Mouse (Mus musculus) left cerebral cortex, postnatal 36 days (tissue): ENCODE results near the gene Ptpn6. TPM values are rescaled to one million over a fixed set of nuclear protein-coding genes. Genes with fewer than 3 reads are reported as not detected.
A peak's percentile ranks its signal among the peaks of the same experiment; 100 is the strongest.

Experiments
- DNase-seq, 2 experiments: peaks; one replicate each; pipeline ENCODE4 v3.0.0; 2021 to 2022; ENCODE audit warnings: low spot score in 2 of 2, mixed read lengths in 1 of 2
- intact Hi-C: fragments of 180-260 bp; cut with DNase I; formaldehyde crosslinking; loops from one replicate; pipeline ENCODE4 v1.15.1; 2025
- total RNA-seq, 2 experiments: library from RNA; stranded (reverse); gene quantifications; 2 replicates each; pipeline ENCODE4 v1.2.3; 2021

The Ptpn6 gene
- total RNA-seq, 2 experiments from 2014 or later: 3.7 to 6.6 TPM

DNA sequence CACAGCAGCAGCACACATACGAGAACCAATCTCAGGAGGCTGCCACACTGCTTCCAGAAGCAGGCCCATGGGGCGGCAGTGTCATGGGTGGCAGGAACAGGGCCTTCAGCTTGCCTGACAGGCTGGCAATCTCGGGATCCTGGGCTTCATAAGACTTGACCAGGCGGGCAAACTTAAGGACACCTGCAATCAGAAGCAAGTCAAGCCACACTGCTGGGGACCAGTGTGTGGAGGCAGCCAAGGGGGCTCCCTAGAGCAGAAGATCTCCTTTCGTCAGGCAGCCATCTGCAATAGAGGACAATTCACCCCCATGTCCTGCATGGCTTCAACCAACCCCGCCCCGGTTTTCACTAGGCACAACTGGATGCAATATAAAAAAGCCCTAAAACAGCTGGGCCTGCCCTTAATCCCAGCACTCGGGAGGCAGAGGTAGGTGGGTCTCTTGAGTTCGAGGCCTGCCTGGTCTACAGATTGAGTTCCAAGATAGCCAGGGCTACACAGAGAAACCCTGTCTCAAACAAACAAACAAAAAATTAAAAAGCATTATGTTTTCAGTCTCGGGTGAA is 800 bp upstream of the Ptpn6 start:
- DNase-seq: no peak

DNA sequence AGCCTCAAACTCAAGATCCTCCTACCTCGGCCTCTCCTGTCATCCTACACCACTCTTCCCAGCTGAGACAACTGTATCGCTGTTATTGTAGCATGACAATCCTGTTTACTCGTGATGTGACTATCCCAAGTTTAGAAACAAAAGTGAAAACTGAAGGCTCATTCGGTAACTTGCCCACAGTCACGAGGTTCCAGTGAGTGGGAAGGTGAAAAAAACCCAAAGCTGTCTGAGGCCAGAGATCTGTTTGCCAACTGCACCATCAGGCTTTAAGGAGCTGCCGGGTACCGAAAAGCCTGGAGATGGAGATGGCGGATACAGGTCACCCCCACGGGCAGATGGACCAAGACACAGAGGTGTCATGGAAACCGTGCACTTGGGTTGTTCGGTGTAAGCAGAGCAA is 1.5 kb downstream of the Ptpn6 start:
- DNase-seq: peak in 1 of 2 experiments; percentile 32
- intact Hi-C loops: no loop called here

More for the DNA sequence above, 800 bp upstream of the Ptpn6 start:
- intact Hi-C loops: no loop called here

DNA sequence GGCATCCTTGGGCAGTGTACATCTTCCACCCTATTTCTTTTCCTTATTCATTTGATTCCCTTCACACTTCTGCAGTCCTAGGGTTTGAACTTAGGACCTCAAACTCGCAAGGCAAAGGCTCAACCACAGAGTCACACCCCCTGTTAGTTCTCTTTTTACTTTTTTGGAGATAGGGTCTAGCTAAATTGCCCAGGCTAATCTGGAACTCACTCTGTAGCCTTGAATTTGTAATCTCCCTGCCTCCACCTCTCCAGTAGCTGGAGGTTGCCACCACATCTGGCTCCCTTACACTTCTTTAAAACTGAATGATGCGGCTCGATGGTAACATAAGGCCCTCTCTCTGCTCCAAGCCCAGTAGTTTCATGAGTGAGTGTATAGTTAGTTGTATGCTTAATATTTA is 4.1 kb downstream of the Ptpn6 start:
- intact Hi-C loops: no loop called here

DNA sequence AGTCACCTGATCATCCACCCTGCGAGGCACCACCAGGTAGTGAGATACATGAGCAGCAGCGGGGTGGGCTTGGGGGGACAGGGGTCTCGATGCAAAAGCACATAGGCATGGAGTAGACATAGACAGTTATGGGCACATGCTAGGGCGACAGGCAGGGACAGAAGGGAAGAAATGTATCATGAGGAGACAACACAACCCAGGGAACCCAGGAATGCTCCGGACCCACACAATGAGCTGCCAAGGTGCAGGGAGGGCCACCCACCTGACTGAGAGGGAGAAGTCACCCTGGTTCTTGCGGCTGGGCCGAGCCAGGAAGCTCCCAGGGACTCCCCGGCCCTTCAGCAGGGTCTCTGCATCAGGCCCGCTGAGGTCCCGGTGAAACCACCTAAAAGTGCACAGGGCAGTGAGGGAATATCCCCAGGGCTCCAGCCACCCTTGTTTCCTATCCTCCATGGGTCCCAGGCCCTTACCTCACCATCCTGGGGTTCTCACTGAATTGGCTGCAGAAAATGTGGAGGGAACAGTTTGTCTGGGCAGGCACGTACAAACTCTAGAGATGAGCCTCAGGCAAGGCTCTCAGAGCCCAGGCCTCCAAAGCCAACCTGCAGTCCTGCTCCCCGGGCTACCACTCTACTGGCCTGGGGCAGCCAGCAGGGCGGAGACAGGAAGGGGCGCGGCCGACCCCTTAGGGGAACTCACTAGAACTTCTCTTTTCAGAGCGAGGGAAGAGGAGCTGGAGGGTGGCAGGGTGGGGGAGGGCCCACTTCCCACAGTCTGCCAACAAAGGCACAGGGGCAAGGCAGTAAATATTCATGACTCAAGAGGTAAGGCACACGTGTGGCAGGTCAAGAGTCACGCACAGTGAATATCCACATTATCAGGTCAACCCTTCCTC is 5.8 kb downstream of the Ptpn6 start:
- intact Hi-C loops: no loop called here
- no peak for DNase-seq

More for the DNA sequence above, 4.1 kb downstream of the Ptpn6 start:
- no peak for DNase-seq

DNA sequence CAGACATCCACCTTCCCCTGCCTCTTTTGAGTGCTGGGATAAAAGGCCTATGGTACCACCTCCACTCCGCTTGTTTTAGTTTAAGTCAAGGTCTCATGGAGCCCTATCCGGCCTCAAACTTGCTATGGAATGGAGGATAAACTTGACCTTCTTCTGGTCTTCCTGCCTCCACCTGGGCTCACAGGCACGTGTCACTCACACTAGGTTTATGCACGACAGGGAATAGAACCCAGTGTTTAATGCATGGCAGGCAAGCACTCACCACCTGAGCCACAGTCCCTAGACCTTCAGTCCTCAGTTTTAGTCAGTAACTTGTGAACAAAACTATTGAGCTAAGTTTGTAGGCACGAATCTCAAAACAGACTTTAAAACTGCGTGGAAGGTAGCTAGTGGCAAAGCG is 7.5 kb downstream of the Ptpn6 start:
- intact Hi-C loops: no loop called here
- DNase-seq: no peak

DNA sequence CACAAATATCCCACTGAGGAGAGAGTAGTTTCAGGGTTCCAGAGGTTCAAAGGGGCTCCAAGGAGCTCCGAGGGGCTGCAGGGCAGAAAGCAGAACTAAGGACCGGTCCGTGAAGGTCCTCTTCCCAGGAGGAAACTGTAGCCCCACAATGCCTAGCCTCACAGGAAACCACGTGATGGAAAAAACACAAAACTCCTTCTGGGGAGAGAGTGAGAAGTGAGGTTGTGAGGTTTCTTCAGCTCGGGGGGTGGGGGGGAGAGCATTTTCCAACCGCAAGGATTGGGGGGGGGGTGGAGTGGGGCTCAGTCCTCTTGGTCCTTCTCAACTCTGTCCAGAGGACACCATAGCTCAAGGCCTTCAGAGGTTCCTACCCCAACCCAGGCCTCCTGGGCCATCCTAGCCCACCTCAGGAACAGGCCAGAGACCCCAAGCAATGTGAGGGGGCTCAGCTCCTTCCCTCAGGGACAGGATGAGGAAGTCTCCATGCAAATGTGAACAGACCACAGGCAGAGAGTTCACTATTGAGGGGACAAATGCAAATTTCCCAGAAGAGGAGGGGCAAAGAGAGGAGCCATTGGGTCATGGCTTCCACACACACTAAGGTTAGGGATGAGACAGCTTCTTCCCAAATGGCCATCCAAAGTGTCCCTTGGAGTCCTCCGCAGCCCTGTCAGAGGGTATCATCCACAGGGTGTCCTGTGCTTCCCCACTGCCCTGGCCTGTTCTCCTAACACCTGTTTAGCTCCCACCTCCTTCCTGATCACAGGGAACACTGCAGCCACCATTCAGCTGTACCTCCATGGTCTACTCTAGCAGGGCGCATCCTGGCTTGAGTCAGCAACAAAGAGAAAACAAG is 8.4 kb downstream of the Ptpn6 start:
- DNase-seq: no peak
- intact Hi-C loops: no loop called here

DNA sequence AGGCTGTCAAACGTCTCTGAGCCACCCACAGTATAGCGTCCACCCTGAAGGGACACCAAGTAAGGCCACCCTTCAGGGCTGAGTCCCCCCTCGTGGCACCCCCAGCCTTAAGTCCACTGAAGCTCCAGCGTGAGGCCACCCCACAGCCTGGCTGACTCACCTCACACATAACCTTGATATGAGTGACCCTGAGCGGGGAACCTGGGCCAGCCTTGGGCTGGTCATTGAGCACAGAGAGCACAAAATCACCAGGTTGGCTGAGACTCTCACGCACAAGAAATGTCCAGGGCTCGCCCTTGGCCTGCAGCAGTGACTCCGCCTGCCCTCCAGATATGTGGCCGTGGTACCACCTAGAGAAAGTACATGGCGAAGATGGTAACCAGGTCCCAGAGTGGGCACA is 9.9 kb downstream of the Ptpn6 start:
- intact Hi-C loops: no loop called here
- no peak for DNase-seq

DNA sequence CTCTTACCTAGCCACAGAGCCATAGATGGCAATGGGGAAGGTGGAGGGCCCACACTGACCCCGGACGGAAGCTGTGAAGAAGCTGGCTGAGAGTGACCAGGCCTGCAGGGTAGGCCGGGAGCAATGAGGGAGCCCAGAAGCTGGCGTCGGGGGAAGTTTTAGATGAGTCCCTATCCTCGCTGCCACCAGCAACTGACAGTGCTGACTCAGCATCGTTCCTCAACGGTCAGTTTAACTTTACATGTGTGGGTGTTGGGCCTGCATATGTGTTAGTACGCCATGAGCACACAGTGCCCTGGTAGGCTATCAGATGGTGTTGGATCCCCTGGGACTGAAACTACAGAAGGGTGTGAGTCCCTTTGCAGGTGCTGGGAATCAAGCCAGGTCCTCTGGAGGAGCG is 14.0 kb downstream of the Ptpn6 start:
- no peak for DNase-seq
- intact Hi-C loops: no loop called here

DNA sequence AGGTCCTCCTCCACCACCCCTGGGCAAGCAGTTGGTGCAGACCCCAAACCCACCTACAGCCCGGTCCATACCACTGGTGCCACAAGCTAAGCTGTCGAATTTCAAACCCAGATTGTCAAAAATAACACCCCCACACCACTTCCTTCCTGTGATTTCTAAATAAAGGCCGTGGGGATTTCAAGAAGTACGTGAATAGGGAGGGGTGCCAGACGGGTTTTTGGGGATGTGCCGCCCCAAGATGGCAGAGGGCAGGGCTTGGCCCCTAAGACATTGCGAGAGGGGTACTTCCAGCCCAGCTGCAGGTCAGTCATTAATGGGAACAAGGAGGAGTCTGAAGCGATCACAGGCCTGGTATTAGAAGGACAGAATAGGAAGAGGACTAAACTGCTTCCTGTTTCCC is 15.0 kb downstream of the Ptpn6 start:
- intact Hi-C loops: no loop called here
- DNase-seq: no peak

DNA sequence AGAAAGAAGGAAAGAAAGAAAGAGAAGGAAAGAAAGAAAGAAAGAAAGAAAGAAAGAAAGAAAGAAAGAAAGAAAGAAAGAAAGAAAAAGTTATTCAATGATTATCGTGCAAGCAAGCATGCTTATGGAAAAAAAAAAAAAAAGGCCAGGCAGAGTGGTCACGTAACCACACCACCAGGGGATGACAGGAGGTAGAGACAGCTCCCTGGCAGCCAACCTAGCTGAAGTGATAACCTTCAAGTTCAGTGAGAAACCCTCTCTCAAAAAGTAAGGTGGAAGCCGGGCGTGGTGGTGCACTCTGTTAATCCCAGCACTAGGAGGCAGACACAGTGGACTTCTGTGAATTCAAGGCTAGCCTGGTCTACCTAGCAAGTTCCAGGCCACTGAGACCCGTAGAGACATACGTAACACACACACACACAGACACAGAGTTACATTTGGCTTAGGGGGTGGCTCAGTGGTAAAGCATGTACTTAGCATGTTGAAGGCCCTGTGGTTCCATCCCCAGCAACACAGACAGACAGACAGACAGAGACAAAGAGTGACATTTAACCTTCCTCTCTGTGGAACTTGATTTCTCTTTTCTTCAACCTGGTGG is 15.5 kb downstream of the Ptpn6 start:
- DNase-seq: no peak
- intact Hi-C loops: no loop called here

DNA sequence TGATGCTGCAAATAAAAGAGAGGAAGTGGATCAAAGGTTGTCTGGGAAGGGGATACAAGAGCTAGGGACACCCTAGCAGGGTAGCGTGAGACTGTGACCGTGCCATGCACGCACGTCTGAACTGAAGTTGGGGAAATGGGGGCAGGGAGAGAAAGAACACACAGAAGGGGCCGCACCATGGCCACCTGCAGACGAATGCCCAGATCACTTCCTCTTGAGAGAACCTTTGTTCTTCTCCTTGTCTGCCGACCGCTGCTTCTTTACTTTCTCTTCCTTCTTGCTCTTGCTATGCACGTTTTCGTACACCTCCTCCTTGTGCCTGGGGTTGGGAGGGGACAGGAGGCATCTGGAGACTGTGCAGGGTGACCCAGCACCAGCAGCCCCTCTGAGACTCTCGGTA is 17.6 kb downstream of the Ptpn6 start:
- intact Hi-C loops: no loop called here
- DNase-seq: no peak

DNA sequence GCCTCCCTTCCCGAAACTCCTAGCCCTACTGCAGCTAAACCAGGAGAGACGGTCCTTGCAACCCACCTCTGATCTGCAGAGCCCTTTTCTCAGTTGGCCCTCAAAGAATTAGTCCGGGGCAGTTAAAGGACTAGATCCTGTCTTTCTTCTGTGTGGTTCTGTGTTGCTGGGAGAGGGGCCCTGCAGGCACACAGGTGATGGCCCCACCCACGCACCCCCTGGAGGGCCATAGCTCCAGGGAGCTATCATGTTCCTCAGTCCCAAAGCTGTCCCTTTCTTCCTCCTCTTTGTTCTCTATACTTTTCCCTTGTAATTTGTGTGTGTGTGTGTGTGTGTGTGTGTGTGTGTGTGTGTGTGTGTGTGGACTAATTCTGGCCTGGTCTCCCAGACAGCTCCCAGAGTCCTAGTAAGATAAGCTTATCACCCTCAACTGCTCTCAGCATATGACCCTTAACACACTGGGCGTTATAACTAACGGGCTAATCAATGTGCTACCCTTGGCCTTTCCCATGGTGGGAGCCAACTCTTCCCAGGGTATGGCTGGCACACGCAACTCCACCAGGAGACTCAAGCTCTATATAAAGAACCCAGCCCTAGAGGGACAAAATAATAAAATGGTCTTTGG is 19.0 kb downstream of the Ptpn6 start:
- DNase-seq: no peak

DNA sequence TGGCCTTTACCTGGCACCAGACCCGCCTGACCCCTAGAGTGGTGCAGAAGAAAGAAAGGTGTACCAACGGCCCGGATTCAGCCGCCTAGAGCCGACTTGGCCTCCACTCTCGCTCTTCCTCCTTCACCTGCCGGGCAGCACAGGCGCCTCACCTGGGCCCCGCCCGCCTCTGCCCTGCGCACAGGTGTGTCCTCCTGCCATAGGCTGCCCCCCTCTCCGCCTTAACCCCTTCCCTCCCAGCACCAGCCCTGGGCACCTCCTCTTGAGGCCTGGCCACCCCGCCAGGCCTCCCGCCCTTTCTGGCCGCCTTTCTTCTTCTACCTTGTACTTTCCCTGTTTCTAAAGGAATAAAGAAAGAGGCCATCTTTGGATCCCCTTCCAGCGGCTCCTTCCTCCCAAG is 19.8 kb downstream of the Ptpn6 start:
- intact Hi-C loops: no loop called here

More for the DNA sequence above, 19.0 kb downstream of the Ptpn6 start:
- intact Hi-C loops: no loop called here

DNA sequence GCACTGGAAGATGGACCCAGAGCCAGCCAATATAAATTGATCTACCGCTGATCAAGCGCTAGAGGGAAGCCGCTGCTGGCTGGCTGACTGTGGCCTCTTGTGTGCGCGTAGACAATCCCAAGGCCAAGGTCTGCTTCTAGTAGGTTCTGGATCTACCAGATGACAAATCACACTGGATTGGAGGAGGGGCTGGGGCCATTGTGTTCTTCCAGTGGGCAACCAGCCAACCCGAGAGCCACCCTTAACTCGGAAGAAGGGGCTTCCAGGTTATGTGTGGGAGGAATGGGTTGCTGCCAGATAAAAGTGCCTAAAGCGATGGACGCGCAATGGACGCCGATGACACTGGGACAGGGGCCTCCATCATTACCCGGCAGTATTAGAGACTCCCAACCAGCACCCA is 20.5 kb downstream of the Ptpn6 start:
- DNase-seq: no peak
- intact Hi-C loops: no loop called here

More for the DNA sequence above, 19.8 kb downstream of the Ptpn6 start:
- no peak for DNase-seq

DNA sequence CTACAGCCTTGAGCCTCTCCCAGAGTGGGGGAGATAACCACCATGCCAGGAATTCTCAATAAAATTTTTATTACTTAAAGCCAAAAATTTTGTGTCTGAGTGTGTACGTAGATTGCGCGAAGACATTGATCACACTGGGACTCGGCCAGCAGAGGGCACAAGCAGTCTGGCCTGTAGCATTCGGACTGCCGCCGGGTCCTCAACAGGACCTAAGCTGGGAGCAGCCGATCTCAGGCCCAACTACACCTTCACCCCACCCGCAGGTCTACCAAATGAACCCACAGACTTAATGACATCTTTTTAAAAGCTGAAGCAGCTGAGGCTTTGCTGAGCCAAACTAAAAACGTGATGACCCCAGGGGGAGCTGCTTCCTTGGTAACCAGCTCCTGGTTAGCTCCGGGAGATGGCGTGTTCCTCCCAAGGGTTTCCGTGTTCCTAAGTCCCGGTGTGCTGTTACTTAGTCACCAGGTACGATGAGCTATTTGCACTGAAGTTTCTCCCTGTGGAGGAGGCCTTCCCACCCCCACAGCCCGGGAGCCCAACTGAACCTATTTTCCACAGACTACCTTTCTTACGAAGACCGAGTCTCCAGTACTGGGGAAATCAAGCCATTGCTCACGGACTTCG is 21.5 kb downstream of the Ptpn6 start:
- peak in 1 of 2 experiments; percentile 26 for DNase-seq
- intact Hi-C loops: no loop called here

DNA sequence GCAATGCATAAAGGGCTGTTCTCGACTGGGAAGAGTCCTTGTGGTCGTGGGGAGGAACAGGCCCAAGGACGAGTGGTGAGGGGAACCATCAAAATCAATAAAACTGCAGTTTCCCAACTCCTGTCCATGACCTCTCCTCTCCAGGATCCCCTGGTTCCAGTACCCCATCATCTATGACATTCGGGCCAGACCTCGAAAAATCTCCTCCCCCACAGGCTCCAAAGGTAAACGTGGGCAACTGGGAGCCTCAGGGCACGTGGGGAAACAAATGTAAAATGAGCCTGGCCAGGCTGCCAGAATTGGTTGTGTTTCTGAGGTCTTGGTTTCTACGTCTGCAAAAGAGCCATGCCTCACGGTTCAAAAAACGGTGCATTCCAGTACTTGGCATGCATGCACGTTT is 25.6 kb downstream of the Ptpn6 start:
- intact Hi-C loops: loop anchor here (1.0 kb wide), 2 partner anchors 28 to 32 kb away; partner anchors contain the start of gene Grcc10
- DNase-seq: no peak

DNA sequence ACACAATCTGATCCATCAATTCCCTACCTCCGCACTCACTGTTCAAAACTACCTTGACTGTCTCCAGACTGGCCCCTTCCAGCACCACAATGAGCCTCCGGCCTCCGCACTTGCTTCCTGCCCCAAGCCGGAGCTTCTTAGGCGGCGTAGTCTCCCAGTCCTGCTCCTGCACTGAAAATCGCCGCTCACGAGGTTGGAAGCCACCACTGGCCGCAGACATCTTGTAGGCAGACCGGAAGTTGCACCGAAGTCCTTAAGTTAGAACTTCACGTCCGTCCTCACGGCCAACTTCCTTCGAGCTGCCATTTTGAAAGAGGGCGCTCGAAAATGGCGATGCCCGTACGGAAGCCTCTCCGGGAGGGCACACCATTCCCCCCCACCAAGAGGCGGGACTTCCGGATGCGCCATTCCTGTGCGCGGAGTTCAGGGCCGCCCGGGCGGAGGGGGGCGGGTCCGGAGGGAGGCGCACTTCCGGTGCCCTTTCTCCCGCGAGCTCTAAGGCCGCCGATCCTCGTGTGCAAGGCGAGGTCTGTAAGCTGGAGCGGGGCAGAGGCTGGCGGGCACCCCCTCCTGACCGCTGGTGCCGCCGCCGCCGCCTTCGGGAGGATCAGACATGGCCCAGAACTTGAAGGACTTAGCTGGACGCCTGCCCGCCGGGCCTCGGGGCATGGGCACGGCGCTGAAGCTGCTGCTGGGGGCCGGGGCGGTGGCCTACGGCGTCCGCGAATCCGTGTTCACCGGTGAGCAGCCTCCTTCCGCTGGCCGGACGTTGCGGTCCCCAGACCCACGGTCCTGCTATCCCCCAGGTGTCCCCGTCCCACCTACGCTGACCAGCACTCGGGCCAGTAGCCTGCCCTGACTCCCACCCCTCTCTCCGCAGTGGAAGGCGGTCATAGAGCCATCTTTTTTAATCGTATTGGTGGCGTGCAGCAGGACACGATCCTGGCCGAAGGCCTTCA is 26.4 kb downstream of the Ptpn6 start, which contains the start of the genes Emg1 and Phb2:
Gene Emg1 (minus strand): TSS at position 355 of the 959 bp plus-strand sequence.
Gene Phb2 (plus strand): TSS at position 513 of the 959 bp plus-strand sequence.
- peak; percentile 97 to 99 for DNase-seq
- intact Hi-C loops: loop anchor here (1.0 kb wide), 2 partner anchors 29 to 33 kb away; partner anchors contain the start of gene Grcc10
